Mouse (Mus musculus): Measurements from ENCODE around the gene H2afx. TPM values are rescaled to one million over a fixed set of nuclear protein-coding genes. Genes with fewer than 3 reads are reported as not detected.
"Not testable (repeated sequence)": the region's sequence is repeated elsewhere in the genome, so short reads cannot be mapped to it uniquely, and the experiment has no call there.

The H2afx gene
- total RNA-seq (2017), result 127 and 131 TPM in 2 replicates

- peak; percentile 93 to 97 for ATAC-seq (replicated peaks in 1 of 2; ENCODE audit: insufficient read depth in 1 of 2, low FRiP score in 2 of 2, low TSS enrichment in 1 of 2, low read depth in 1 of 2, poor library complexity in 2 of 2, severe bottlenecking in 2 of 2)
Measured at GRCm38 (mm10) chr9:44334396-44335330, at the start of gene H2afx. Gene H2afx (plus strand): TSS chr9:44334694.

DNA sequence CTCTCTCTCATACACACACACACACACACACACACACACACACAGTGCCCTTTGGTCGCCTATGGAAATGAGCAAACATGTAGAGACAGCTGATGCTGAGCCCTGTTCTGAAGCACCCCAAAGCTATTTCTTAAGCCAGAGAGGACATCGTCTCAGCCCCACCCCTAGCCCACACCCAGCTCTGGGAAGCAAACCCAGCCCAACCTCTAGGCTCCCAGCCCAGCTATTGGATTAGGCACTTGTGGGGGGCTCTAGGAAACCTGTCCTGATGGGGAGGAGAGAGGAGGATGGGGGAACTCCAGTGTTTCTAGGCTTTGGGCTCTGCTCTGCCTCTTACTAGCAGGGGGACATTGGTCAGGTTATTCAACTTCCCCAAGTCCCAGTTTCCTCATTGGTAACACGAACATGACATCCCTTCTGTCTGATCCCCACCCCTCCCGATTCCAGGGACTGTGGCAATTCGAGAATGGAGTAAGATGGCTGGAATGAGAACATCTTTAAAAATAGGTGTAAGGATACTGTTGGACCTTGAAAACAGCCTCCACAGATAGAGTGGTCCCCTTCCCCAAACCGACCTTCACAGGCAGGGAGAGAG, 48.1 kb upstream of the H2afx start:
- ATAC-seq (replicated peaks in 1 of 2; ENCODE audit: insufficient read depth in 1 of 2, low FRiP score in 2 of 2, low TSS enrichment in 1 of 2, low read depth in 1 of 2, poor library complexity in 2 of 2, severe bottlenecking in 2 of 2), result no peak

DNA sequence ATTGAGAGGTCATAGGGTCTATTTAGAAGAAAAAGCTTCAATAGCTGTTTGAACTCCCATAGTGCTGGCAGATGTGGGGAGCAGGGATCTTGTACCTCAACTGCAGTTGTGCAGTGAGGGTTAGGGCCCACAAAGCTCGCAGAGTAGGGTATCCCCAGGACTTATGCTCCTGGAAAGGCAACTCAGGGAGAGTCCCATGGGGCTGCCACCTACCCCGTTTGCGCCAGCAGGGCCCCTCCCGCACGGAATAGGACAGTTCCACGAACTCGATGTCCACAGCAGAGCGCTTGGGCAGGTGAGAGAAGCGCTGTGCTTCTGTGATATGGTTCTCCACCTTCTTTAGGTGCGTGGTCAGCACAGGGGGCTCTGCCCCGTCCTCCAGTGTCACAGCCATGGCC, 47.5 kb upstream of the H2afx start:
- ATAC-seq (replicated peaks in 1 of 2; ENCODE audit: insufficient read depth in 1 of 2, low FRiP score in 2 of 2, low TSS enrichment in 1 of 2, low read depth in 1 of 2, poor library complexity in 2 of 2, severe bottlenecking in 2 of 2), result no peak

DNA sequence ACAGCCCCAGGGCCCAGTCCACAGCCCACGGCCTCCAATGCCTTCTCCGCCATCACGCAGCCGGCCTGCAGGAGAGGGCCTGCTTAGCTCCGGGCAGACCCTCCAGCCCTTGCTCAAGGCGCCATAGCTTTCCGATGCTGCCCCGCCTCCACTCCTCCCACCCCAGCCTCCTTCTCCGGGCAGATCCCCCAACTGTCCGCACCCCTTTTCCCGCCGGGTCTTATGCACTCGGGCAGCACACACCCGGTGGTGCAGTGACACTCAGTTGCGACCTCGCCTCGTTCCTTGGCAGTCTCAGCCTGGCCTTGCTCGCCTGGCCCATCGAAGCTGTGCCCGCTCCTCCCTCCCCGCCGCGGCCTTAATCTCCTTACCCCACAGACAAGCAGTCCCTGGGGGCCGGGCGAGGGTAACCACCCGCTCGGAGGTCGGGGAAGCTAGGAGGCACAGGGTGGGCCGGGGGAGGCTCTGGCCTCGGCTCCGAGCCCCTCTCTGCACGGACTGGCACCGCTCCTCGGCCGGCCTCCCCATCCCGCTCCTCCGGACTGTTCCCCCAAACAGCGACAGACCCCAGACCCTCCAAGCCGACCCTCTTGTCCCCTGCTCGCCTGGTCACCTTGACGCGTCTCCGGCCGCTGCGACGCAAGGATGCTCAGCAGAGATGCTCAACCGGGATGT, 47.0 kb upstream of the H2afx start:
- ATAC-seq (replicated peaks in 1 of 2; ENCODE audit: insufficient read depth in 1 of 2, low FRiP score in 2 of 2, low TSS enrichment in 1 of 2, low read depth in 1 of 2, poor library complexity in 2 of 2, severe bottlenecking in 2 of 2), result peak in 1 of 2 experiments; percentile 51; a peak in 2 of 4 replicates

DNA sequence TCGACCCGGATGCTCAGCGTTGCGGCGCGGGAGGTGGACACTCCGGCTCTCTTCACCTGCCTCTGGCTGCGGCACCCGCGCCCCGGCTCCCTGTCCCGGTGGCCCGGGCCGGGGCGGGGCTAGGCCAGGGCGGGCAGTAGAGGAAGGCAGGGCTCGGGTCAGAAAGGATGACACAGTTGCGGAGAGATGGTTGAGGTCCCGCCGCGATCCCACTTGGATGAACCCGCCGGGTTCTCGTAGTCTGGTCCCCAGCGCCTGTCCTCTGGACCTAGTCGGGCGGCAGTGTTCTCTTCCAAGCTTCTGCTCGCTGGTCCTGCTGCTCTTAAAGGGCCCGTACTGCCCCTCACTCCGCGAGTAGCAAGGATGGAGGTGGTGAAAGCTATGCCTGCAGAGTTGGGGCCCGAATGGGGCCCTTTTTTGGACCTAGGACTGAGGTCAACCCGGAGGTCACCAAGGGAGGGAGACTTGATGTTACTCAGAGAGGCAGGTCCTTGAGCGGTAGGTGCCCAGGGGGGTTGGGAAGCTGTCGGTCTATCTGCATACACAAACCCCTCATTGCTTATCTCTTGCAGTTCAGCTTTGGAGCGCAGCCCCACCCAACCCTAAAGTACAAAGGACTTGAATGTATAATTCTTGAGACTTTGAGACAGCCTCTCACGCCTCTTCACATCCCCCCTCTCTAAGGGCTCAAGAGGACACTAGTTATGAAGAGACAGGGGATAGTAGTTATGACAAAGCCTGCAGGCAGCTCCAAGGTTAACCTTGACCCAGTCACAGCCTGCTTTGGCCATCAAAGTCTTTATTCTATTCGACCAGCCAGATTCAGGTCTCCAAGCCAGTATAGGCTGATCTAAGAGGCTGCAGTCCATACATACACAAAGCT, 46.2 kb upstream of the H2afx start, which contains the start of gene Abcg4:
Abcg4 (minus strand) TSS at position 540 of the 883 bp plus-strand sequence.
- ATAC-seq (replicated peaks in 1 of 2; ENCODE audit: insufficient read depth in 1 of 2, low FRiP score in 2 of 2, low TSS enrichment in 1 of 2, low read depth in 1 of 2, poor library complexity in 2 of 2, severe bottlenecking in 2 of 2), result 0 out of 4 replicates have a peak, but pooled peaks of 1 of the 2 experiments have one; percentile 25

DNA sequence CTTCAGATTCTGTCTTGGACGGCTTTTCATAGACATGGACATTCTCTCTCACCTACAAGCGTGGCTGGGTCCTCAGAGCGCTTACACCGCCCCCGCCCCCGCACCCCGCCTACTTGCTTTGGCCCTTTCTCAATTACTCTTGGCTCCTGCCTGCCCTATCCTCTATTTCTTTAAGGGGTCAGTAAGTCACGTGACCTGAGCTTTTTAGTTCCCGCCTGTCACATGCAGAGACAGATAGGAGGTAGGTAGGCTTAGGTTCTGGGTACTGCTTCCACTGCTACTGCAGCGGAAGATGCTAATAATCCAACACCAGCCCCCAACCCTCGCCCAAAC, 45.6 kb upstream of the H2afx start:
- no peak for ATAC-seq (replicated peaks in 1 of 2; ENCODE audit: insufficient read depth in 1 of 2, low FRiP score in 2 of 2, low TSS enrichment in 1 of 2, low read depth in 1 of 2, poor library complexity in 2 of 2, severe bottlenecking in 2 of 2)

DNA sequence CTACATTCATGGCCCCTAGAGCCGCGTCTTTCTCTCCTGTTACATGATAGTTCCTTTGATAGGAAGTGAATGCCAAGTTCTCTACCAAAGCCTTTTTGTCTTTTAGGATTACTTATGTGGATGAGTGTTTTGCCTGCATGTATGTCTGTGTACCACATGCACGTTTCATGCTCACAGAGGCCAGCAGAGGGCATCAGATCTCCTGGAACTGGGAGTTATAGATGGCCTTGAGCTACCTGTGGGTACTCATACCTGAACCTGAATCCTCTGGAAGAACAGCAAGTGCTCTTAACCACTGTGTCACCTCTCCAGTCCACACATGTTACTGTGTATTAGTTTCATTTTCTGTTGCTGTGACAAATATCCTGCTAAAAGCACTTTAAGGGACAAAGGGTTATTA, 42.0 kb upstream of the H2afx start:
- peak in 1 of 2 experiments; percentile 50; a peak in 1 of 4 replicates for ATAC-seq (replicated peaks in 1 of 2; ENCODE audit: insufficient read depth in 1 of 2, low FRiP score in 2 of 2, low TSS enrichment in 1 of 2, low read depth in 1 of 2, poor library complexity in 2 of 2, severe bottlenecking in 2 of 2)

DNA sequence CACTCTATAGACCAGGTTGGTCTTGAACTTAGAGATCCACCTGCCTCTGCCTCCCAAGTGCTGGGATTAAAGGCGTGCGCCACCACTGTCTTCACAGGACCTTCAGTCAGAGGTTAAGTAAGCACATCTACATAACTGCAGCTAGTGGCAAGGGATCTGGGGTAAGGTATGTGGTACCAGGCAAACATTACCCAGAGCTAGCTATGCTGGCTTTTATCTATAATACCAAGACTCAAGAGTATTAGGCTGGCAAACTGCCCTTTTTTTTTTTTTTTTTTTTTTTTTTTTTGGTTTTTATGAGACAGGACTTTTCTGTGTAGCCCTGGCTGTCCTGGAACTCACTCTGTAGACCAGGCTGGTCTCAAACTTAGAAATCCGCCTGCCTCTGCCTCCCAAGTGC, 34.5 kb upstream of the H2afx start:
- ATAC-seq (replicated peaks in 1 of 2; ENCODE audit: insufficient read depth in 1 of 2, low FRiP score in 2 of 2, low TSS enrichment in 1 of 2, low read depth in 1 of 2, poor library complexity in 2 of 2, severe bottlenecking in 2 of 2), result not testable (repeated sequence)

DNA sequence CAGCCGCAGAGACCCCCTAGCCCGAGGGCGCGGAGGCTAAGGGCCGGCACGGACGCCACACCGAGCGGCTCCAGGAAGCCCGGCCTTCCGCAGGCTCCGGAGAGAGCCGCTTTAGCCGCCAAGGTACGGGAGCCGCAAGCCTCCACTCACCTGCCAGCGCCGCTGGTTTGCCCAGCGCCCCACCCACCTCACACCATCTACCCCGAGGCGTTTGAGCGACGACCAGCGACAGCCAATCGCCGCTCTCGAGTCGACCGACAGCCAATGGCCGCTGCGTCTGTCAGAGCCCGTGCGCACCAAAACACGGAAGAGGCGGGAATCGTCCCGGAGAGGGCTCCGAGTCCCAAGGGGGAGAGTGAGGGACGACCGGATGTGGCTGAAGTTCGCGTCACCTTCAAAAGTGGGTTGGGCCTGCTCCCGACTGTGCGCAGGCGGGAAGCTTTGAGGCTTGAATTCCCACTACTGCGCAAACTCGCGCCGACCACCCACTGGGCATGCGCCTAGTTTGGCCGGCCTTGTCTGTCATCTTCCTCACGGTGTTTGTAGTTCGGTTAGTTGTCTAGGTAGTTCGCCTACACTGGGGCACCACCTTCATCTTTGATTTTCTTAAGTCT, 28.9 kb upstream of the H2afx start, which contains the start of gene Hinfp:
Hinfp (minus strand) TSS at position 206 of the 614 bp plus-strand sequence.
- ATAC-seq (replicated peaks in 1 of 2; ENCODE audit: insufficient read depth in 1 of 2, low FRiP score in 2 of 2, low TSS enrichment in 1 of 2, low read depth in 1 of 2, poor library complexity in 2 of 2, severe bottlenecking in 2 of 2), result peak; percentile 99 to 100

GRCm38 (mm10) chr9:44306532-44306931, 28.0 kb upstream of the H2afx start:
- ATAC-seq (replicated peaks in 1 of 2; ENCODE audit: insufficient read depth in 1 of 2, low FRiP score in 2 of 2, low TSS enrichment in 1 of 2, low read depth in 1 of 2, poor library complexity in 2 of 2, severe bottlenecking in 2 of 2), result no peak

GRCm38 (mm10) chr9:44307248-44307647, 27.2 kb upstream of the H2afx start:
- ATAC-seq (replicated peaks in 1 of 2; ENCODE audit: insufficient read depth in 1 of 2, low FRiP score in 2 of 2, low TSS enrichment in 1 of 2, low read depth in 1 of 2, poor library complexity in 2 of 2, severe bottlenecking in 2 of 2), result no peak

DNA sequence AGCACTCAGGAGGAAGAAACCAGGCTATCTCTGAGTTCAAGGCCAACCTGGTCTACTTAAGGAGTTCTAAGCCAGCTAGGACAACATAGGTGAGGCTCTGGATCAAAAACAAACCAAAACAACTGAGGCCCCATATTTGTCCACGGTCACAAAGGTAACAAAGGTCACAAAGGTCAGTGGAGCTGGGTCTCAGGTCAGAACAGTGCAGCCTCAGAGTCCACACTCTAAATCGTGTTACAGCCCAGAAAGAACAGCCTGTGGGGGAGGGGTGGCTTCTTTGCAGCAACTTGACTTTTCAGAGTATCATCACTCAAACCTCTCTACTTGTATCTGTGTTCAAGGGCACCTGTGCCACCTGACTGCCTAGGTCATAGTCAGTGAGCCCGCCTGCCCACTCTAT, 24.7 kb upstream of the H2afx start:
- ATAC-seq (replicated peaks in 1 of 2; ENCODE audit: insufficient read depth in 1 of 2, low FRiP score in 2 of 2, low TSS enrichment in 1 of 2, low read depth in 1 of 2, poor library complexity in 2 of 2, severe bottlenecking in 2 of 2), result no peak

DNA sequence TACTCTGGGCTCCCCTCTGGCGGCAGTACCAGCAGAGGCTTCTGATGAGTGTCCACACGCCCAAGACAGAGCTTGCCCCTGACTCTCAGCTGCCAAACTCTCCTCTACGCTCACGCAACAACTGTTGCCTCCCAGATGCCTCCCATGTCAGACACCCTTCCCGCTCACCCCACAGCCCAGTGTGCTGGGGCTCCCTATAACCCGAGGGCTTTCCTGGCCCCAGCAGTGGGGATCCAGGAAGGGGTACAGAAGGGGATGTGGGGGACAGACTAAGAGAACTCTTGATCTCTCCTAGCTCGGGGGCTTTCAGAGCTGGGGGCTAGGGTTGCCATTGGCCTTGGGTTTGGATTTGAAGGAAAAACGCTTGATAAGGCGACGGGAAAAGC, 23.8 kb upstream of the H2afx start:
- no peak for ATAC-seq (replicated peaks in 1 of 2; ENCODE audit: insufficient read depth in 1 of 2, low FRiP score in 2 of 2, low TSS enrichment in 1 of 2, low read depth in 1 of 2, poor library complexity in 2 of 2, severe bottlenecking in 2 of 2)

DNA sequence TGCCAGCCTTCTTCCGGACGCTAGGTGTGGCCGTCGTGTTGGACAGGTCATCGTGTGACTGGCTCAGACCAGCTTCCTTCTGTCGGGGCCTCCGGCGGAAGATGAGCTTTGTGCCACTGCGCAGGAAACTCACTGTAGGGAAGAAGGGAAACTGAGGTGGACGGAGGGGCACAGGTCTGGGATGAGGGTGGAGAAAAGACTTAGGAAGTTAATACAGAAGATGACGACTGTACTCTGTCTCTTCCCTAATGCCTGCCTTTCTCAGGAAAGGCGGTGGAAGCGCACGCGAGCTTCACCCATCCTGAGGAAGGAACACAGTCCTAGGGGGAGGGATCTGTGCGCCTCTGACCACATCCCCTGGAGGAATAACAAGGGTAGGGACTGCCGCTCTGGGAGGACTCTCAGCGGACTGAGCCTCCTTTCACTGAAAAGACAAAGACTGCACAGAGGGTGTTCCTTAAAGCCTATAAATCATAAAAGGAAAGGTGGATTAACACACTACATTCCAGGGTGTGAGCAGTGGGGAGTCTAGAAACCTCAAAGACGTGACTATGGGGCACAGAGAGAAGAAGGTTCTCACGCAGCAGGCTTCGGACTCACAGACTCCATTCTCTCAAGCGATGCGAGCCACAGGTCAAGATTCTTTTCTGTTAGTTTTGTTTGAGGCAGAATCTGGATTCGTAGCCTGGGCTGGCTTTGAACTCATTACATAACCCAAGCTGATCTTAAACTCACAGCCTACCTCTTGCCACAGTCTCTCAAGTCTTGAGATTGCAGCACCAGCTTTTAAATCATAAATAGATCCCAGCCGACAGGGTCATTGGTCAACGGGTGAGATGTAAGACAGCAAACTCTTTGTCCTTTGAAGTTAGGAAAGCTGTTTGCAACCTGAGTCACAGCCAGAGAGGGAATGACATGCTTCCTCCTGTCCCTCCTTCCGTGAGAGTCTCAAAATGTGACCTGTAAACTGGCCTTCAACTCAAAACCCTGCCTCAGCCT, 23.1 kb upstream of the H2afx start:
- ATAC-seq (replicated peaks in 1 of 2; ENCODE audit: insufficient read depth in 1 of 2, low FRiP score in 2 of 2, low TSS enrichment in 1 of 2, low read depth in 1 of 2, poor library complexity in 2 of 2, severe bottlenecking in 2 of 2), result peak; percentile 51 to 55; a peak in 2 of 4 replicates

DNA sequence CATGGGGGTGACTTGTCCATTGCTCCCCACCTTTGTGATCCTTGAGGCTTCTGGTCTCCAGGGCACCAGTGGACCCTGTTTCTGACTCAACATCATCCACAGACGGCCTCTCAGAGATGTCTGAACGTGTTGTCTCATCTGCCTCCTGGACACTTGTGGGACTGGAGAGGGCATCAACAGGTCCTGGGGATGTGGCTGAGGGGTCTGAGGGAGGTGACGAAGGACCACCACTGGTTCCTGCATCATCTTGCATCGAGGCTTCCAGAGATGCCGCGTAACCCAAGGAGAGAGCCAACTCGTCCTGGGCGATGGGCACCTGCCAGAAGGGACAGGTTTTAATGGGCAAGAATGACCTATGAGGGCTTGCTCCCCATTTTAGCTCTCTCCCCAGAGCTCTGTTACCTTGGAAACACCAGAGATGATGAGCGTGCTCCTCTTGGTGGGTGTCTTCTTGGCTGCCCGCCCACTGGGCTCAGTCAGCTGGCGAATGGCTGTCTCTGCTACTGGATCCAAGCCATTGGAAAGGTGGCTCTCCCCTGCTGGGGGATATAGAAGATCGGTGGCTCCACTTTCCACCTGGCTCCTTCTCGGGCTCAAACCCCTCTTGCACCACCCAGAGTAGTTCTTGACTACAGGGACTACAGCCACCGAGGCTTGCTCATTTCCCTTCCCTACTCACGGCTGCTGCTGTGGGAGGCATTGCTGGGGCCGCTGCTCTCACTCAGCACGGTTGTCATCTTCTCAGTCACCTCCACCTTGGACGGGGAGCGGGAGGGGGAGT, 20.8 kb upstream of the H2afx start:
- no peak for ATAC-seq (replicated peaks in 1 of 2; ENCODE audit: insufficient read depth in 1 of 2, low FRiP score in 2 of 2, low TSS enrichment in 1 of 2, low read depth in 1 of 2, poor library complexity in 2 of 2, severe bottlenecking in 2 of 2)

Data from hematopoietic stem cell, adult 5-6 weeks (primary cell).